Mouse (Mus musculus) forebrain, embryonic 10.5 days (tissue): ENCODE measurements around the gene Cdc14b. TPM values are rescaled to one million over a fixed set of nuclear protein-coding genes. Genes with fewer than 3 reads are reported as not detected.
"Not testable (repeated sequence)": the region's sequence is repeated elsewhere in the genome, so short reads cannot be mapped to it uniquely, and the experiment has no call there.

Source experiments
- DNase-seq: peaks from one replicate; pipeline ENCODE4 v3.0.0-alpha.2; 2017; ENCODE audit warnings: low spot score; ENCODE audit errors: extremely low spot score
- H3K27ac ChIP-seq: fragments of 300-500 bp; sonication (generic); 2 replicates; pipeline ENCODE4 v1.5.1; 2016; ENCODE audit warnings: mild to moderate bottlenecking
- H3K27me3 ChIP-seq: fragments of 300-500 bp; sonication (generic); 2 replicates; pipeline ENCODE4 v1.6.1; 2016; ENCODE audit warnings: mild to moderate bottlenecking; ENCODE audit not compliant: poor library complexity, severe bottlenecking
- H3K36me3 ChIP-seq: fragments of 300-500 bp; sonication (generic); replicated peaks from 2 replicates; pipeline ENCODE4 v1.6.1; 2016; ENCODE audit warnings: mild to moderate bottlenecking, moderate library complexity
- H3K4me1 ChIP-seq: fragments of 300-500 bp; sonication (generic); 2 replicates; pipeline ENCODE4 v1.6.1; 2016
- H3K4me3 ChIP-seq: fragments of 300-500 bp; sonication (generic); 2 replicates; pipeline ENCODE4 v1.5.1; 2016; ENCODE audit warnings: mild to moderate bottlenecking, moderate library complexity
- H3K9me3 ChIP-seq: fragments of 300-500 bp; sonication (generic); 2 replicates; pipeline ENCODE4 v1.6.1; 2016; ENCODE audit warnings: mild to moderate bottlenecking, moderate library complexity
- WGBS: fragments of 180-500 bp; shearing (Covaris S2); methylation state at CpG from one replicate; pipeline ENCODE4 v1.1.7; 2016; 5-methylcytosine and 5-hydroxymethylcytosine counted together
- polyA plus RNA-seq: library from polyadenylated mRNA; unstranded; fragments of >200 nt; fragmentation: Nextera tagmentation; extraction: Ambion mirVana; gene quantifications from 2 replicates; pipeline ENCODE4 v1.2.1, GENCODE M21; 2016

The Cdc14b gene
- polyA plus RNA-seq, 1 experiment from 2014 or later, result 18.8 TPM

DNA sequence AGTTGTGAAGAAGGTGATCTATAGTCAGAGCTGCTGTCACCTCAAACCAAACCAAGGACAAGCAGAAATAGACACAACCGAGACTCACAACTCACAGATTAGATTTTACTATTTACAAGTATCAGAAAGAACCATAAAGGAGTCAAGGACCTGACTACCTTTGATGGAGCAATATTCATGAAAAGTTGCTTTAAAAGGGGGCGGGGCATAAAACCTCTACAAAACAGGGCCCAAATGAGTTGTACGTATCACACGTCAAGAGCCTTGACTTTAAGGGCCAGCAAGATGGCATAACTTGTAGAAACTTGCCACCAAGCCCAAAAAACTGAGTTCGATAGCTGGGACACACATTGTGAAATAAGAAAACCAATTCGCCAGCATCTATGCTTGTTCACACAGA lies 10.5 kb downstream of the Cdc14b start:
- WGBS, result 92% methylated on average over 6 of the region's 6 CpGs
- Histone ChIP-seq H3K4me3 (no peak overlapping the region), H3K9me3 (no peaks in the 10 kb centered on the region; the same call in 1 of the 2 replicates), H3K36me3 (no peaks in the 10 kb centered on the region), H3K27me3 (no peaks in the 10 kb centered on the region), H3K4me1 (peaks cover 8% of the 10 kb centered on the region), H3K27ac (no peak overlapping the region)
- no peak for DNase-seq

DNA sequence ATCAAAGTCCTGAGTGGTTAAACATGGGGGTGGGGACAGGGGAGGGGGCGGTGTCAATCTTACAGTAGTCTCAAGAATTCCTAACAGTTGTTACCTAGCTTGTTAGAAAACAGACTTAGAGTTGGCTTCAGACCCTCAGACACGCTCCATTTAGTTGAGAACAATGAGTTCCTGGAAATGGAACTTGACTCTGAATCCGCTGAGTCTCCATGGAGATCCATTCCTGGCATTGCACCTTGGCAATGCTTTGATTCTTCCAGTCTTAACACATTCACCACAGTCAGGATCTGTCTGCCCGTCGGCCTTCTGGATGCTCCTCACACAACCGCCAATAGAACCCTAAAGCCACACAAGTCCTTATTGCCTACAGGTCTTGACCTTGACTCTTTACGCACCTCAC lies 15.2 kb downstream of the Cdc14b start:
- WGBS, result 92% methylated on average over 7 of the region's 7 CpGs
- Histone ChIP-seq H3K27me3 (no peaks in the 10 kb centered on the region), H3K27ac (no peak overlapping the region), H3K36me3 (no peaks in the 10 kb centered on the region), H3K4me1 (peaks cover 24% of the 10 kb centered on the region), H3K4me3 (no peak overlapping the region), H3K9me3 (no peaks in the 10 kb centered on the region)
- no peak for DNase-seq

- 0 out of 2 replicates have a peak overlapping the region, but pooled peaks have one; percentile 56 for H3K27ac ChIP-seq
- H3K4me1 ChIP-seq, result peaks cover 24% of the 10 kb centered on the region
- no peaks in the 10 kb centered on the region for H3K27me3 ChIP-seq
- no peaks in the 10 kb centered on the region for H3K36me3 ChIP-seq
- no peak overlapping the region for H3K4me3 ChIP-seq
- WGBS, result 55% methylated on average over 4 of the region's 4 CpGs
- DNase-seq, result no peak
- no peaks in the 10 kb centered on the region for H3K9me3 ChIP-seq
These were observed 16.6 kb downstream of the Cdc14b start for GRCm38 (mm10) chr13:64258516-64258821.

GRCm38 (mm10) chr13:64257814-64258515 lies 17.1 kb downstream of the Cdc14b start:
- Histone ChIP-seq H3K9me3 (no peaks in the 10 kb centered on the region), H3K27me3 (no peaks in the 10 kb centered on the region), H3K27ac (0 out of 2 replicates have a peak overlapping the region, but pooled peaks have one; percentile 56), H3K4me1 (peaks cover 24% of the 10 kb centered on the region), H3K36me3 (no peaks in the 10 kb centered on the region), H3K4me3 (no peak overlapping the region)
- WGBS, result 13% methylated on average over 5 of the region's 5 CpGs
- DNase-seq, result no peak

- Histone ChIP-seq H3K4me3 (no peak overlapping the region), H3K4me1 (peaks cover 24% of the 10 kb centered on the region), H3K27me3 (no peaks in the 10 kb centered on the region), H3K9me3 (no peaks in the 10 kb centered on the region), H3K27ac (no peak overlapping the region), H3K36me3 (no peaks in the 10 kb centered on the region)
- DNase-seq, result no peak
- 81% methylated on average over 12 of the region's 12 CpGs for WGBS
These were observed 17.9 kb downstream of the Cdc14b start for GRCm38 (mm10) chr13:64257010-64257813.

- H3K4me1 ChIP-seq, result peaks cover 26% of the 10 kb centered on the region
- not testable (repeated sequence) for H3K27ac ChIP-seq, DNase-seq, H3K36me3 ChIP-seq, H3K27me3 ChIP-seq, H3K9me3 ChIP-seq, H3K4me3 ChIP-seq
- WGBS, result 86% methylated on average over 11 of the region's 11 CpGs
These were observed 20.9 kb downstream of the Cdc14b start for GRCm38 (mm10) chr13:64254185-64254584.

GRCm38 (mm10) chr13:64253697-64254096 lies 21.4 kb downstream of the Cdc14b start:
- H3K9me3 ChIP-seq, result no peaks in the 10 kb centered on the region
- H3K36me3 ChIP-seq, result no peaks in the 10 kb centered on the region
- H3K27ac ChIP-seq, result no peak overlapping the region
- H3K4me3 ChIP-seq, result no peak overlapping the region
- no peak for DNase-seq
- H3K4me1 ChIP-seq, result peaks cover 27% of the 10 kb centered on the region
- no peaks in the 10 kb centered on the region for H3K27me3 ChIP-seq

DNA sequence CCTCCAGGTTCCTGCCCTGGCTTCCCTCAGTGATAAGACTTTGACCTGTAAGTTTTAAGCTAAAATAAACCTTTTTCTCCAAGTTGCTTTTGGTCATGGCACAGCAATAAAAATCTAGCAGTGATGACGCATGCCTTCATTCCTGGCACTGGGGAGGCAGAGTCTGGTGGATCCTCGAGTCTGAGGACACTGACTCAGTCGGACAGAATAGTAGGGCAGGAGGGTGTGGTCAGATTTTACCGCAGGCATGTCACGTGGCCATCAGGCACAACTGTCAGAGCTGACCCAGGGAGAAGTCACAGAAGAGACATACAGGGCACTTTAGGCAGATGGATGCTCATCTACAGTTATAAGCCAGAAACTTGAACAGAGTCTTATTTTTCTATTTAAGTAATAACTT lies 22.9 kb downstream of the Cdc14b start:
- H3K27me3 ChIP-seq, result no peaks in the 10 kb centered on the region
- no peaks in the 10 kb centered on the region for H3K36me3 ChIP-seq
- DNase-seq, result no peak
- WGBS, result 85% methylated on average over 5 of the region's 5 CpGs
- H3K4me3 ChIP-seq, result no peak overlapping the region
- H3K4me1 ChIP-seq, result peaks cover 24% of the 10 kb centered on the region
- H3K27ac ChIP-seq, result no peak overlapping the region
- no peaks in the 10 kb centered on the region for H3K9me3 ChIP-seq

GRCm38 (mm10) chr13:64250363-64250762 lies 24.7 kb downstream of the Cdc14b start:
- Histone ChIP-seq H3K4me1 (peaks cover 26% of the 10 kb centered on the region), H3K4me3 (no peak overlapping the region), H3K27me3 (no peaks in the 10 kb centered on the region), H3K27ac (no peak overlapping the region), H3K36me3 (no peaks in the 10 kb centered on the region), H3K9me3 (no peaks in the 10 kb centered on the region)
- 38% methylated on average over 1 of the region's 1 CpGs for WGBS
- DNase-seq, result no peak

DNA sequence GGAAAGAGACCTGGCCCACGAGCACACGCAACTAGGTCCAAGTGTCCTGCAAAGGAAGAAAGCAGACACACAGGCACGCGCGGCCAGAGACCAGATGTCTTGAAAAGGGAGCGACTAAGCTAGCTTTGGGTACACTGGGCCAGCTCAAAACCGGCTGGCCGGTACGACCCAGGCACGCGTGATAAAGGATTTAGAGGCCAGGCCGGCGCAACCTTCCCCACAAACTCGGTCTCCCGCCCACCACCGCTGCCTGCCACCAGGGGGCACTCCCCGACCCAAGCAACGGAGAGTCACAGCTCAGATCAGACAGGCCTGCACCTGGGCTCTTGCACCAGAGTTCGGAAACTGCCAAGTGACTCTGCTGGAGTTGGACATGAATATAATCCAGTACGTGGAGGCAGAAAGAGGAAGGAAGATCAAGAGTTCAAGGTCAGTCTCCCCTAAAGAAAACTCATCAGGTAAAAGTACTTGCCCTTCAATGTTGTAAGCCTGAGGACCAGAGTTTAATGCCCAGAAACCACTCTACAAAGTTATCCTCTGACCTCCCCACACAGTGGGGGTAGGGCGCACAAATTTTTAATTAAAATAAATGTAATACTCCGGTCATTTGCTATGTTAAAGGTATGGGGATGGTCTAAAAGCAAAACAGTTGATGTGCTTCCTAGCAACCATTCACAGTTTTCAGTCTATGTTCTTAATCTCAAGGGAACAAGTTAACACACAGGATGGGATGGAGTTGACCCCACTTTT lies 26.1 kb downstream of the Cdc14b start:
- Histone ChIP-seq H3K9me3 (no peaks in the 10 kb centered on the region), H3K4me3 (peak overlapping the region; percentile 60), H3K27ac (peak overlapping the region; percentile 77), H3K36me3 (no peaks in the 10 kb centered on the region), H3K4me1 (peaks cover 26% of the 10 kb centered on the region), H3K27me3 (no peaks in the 10 kb centered on the region)
- WGBS, result 8% methylated on average over 22 of the region's 22 CpGs
- DNase-seq, result peak; percentile 82

- DNase-seq, result no peak
- no peaks in the 10 kb centered on the region for H3K9me3 ChIP-seq
- no peaks in the 10 kb centered on the region for H3K27me3 ChIP-seq
- peak overlapping the region; percentile 77 for H3K27ac ChIP-seq
- H3K4me1 ChIP-seq, result peaks cover 26% of the 10 kb centered on the region
- 2% methylated on average over 24 of the region's 24 CpGs for WGBS
- H3K4me3 ChIP-seq, result peak overlapping the region; percentile 60
- 0 out of 2 replicates have a peak, but pooled peaks cover 2% of the 10 kb centered on the region for H3K36me3 ChIP-seq
These were observed 26.8 kb downstream of the Cdc14b start for GRCm38 (mm10) chr13:64248161-64248774.

GRCm38 (mm10) chr13:64246106-64246505 lies 29.0 kb downstream of the Cdc14b start:
- peaks cover 9% of the 10 kb centered on the region for H3K36me3 ChIP-seq
- no peaks in the 10 kb centered on the region for H3K9me3 ChIP-seq
- no peak for DNase-seq
- no peaks in the 10 kb centered on the region for H3K27me3 ChIP-seq
- WGBS, result 89% methylated on average over 12 of the region's 12 CpGs
- no peak overlapping the region for H3K27ac ChIP-seq
- H3K4me1 ChIP-seq, result peaks cover 26% of the 10 kb centered on the region
- H3K4me3 ChIP-seq, result no peak overlapping the region
